Mouse (Mus musculus): ENCODE measurements around the gene Rhbdd1. TPM values are rescaled to one million over a fixed set of nuclear protein-coding genes. Genes with fewer than 3 reads are reported as not detected.
A peak's percentile ranks its signal among the peaks of the same experiment; 100 is the strongest.

The Rhbdd1 gene
- polyA plus RNA-seq, 1 experiment = 12.6 TPM

DNA sequence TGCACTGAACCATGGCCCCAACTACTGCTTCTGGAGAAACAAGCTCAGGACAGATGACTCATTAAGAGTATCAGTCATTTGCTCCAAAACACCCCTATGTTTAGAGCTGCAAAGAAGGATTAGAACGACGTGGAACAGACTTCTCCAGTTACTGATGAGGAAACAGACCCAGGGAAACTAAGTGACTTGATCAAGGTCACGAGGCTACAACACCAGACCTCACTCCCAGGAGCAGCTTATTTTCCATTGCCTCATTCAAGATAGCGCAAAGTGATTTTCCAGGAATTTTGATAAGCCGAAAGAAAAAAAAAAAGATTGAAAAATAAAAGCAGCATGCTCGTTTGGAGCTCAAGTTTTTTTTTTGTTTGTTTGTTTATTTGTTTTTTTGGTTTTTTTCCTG, 34.4 kb upstream of the Rhbdd1 start:
- no peaks in the 10 kb centered on the region for H3K27me3 ChIP-seq (ENCODE audit: control insufficient read depth, insufficient read depth, insufficient read length)
- TF ChIP-seq CEBPB (IDR thresholded peaks at IDR 0.05; ENCODE audit: low read depth) = no peak
- no peak for TF ChIP-seq MYOD1 (IDR thresholded peaks at IDR 0.05; ENCODE audit: control insufficient read depth, insufficient read length, low read depth)
- no peak for TF ChIP-seq FOSL1 (IDR thresholded peaks at IDR 0.05; ENCODE audit: insufficient read depth, low read length, poor library complexity, severe bottlenecking)
- TF ChIP-seq CTCF (IDR thresholded peaks at IDR 0.05; ENCODE audit: control insufficient read depth, insufficient read depth, insufficient read length) = no peak
- no peak for TF ChIP-seq MAX (IDR thresholded peaks at IDR 0.05)
- no peak for TF ChIP-seq MYOG (IDR thresholded peaks at IDR 0.05; ENCODE audit: control insufficient read depth, extremely low read depth, insufficient read length)
- no peak for TF ChIP-seq USF1 (IDR thresholded peaks at IDR 0.05; ENCODE audit: low read depth)
- H3K4me3 ChIP-seq (ENCODE audit: insufficient read depth, poor library complexity, severe bottlenecking) = no peak overlapping the region
- peaks cover 100% of the 10 kb centered on the region for H3K79me2 ChIP-seq (ENCODE audit: control insufficient read depth, insufficient read depth)
- no peak overlapping the region for H3ac ChIP-seq (ENCODE audit: control insufficient read depth, insufficient read length, low read depth)
- H3K36me3 ChIP-seq (ENCODE audit: control insufficient read depth, insufficient read depth) = peaks cover 65% of the 10 kb centered on the region
- H3K79me3 ChIP-seq (ENCODE audit: low read depth) = peaks cover 94% of the 10 kb centered on the region

DNA sequence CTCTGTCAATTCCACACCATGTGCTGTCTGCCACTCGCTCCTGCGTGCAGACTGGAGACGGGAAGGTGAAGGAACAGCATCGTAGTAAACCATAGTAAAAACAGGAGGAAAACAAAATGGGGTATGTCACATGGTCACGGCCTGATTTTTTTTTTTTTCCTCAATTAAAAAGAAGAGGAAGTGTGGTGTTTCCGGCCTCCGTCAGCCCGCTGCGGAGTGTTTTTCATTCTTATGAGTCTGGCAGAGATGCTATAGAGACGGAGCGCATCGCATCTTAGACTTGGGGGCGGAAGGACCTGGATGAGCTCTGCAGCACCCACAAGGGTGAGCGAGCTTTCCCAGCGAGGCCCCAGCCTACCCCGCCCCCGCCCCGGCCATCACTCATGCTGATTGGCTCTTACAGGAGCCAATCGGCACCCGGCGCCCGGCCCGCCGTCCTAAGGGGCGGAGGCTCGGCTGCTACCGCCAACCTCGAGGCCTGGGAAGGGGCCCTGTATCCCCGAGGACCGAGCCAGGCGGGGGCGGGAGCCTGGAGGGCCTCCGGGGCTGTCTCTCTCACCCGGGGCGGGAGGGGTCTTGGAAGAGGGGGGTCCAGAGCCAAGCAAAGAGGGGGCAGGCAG, 33.1 kb upstream of the Rhbdd1 start:
- Histone ChIP-seq H3K27me3 (ENCODE audit: control insufficient read depth, insufficient read depth, insufficient read length) (no peaks in the 10 kb centered on the region), H3K79me2 (ENCODE audit: control insufficient read depth, insufficient read depth) (peaks cover 100% of the 10 kb centered on the region), H3K4me3 (ENCODE audit: insufficient read depth, poor library complexity, severe bottlenecking) (peak overlapping the region; percentile 74), H3K79me3 (ENCODE audit: low read depth) (peaks cover 94% of the 10 kb centered on the region), H3ac (ENCODE audit: control insufficient read depth, insufficient read length, low read depth) (peak overlapping the region; percentile 80), H3K36me3 (ENCODE audit: control insufficient read depth, insufficient read depth) (peaks cover 66% of the 10 kb centered on the region)
- TF ChIP-seq USF1 (IDR thresholded peaks at IDR 0.05; ENCODE audit: low read depth) (peak; percentile 54), CEBPB (IDR thresholded peaks at IDR 0.05; ENCODE audit: low read depth) (no peak), MYOD1 (IDR thresholded peaks at IDR 0.05; ENCODE audit: control insufficient read depth, insufficient read length, low read depth) (no peak)

DNA sequence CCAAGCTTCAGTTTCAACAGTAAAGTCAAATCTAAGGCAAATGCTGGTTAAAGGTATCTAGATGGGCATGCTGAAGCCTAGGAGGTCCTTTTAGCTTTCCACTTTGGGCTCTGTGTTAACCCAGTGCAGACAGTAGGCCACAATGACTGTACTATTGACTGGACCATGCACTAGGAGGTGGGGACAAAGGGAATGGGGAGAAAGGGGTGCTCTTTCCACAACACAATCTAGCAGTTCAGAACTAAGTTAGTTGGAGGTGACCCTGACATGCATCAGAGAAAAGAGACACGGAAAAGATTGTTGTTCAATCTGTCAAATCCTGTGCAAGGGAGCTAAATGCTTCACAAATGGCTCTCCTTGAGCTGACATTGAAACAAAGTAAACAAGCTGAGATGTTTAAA, 32.4 kb upstream of the Rhbdd1 start:
- Histone ChIP-seq H3K4me3 (ENCODE audit: insufficient read depth, poor library complexity, severe bottlenecking) (peak overlapping the region; percentile 74), H3K27me3 (ENCODE audit: control insufficient read depth, insufficient read depth, insufficient read length) (no peaks in the 10 kb centered on the region), H3K36me3 (ENCODE audit: control insufficient read depth, insufficient read depth) (peaks cover 62% of the 10 kb centered on the region), H3K79me3 (ENCODE audit: low read depth) (peaks cover 94% of the 10 kb centered on the region), H3ac (ENCODE audit: control insufficient read depth, insufficient read length, low read depth) (peak overlapping the region; percentile 59), H3K79me2 (ENCODE audit: control insufficient read depth, insufficient read depth) (peaks cover 100% of the 10 kb centered on the region)
- TF ChIP-seq MYOD1 (IDR thresholded peaks at IDR 0.05; ENCODE audit: control insufficient read depth, insufficient read length, low read depth) (no peak), CTCF (IDR thresholded peaks at IDR 0.05; ENCODE audit: control insufficient read depth, insufficient read depth, insufficient read length) (no peak), CEBPB (IDR thresholded peaks at IDR 0.05; ENCODE audit: low read depth) (no peak), MYOG (IDR thresholded peaks at IDR 0.05; ENCODE audit: control insufficient read depth, extremely low read depth, insufficient read length) (no peak), MAX (IDR thresholded peaks at IDR 0.05) (no peak), USF1 (IDR thresholded peaks at IDR 0.05; ENCODE audit: low read depth) (no peak), FOSL1 (IDR thresholded peaks at IDR 0.05; ENCODE audit: insufficient read depth, low read length, poor library complexity, severe bottlenecking) (no peak)

DNA sequence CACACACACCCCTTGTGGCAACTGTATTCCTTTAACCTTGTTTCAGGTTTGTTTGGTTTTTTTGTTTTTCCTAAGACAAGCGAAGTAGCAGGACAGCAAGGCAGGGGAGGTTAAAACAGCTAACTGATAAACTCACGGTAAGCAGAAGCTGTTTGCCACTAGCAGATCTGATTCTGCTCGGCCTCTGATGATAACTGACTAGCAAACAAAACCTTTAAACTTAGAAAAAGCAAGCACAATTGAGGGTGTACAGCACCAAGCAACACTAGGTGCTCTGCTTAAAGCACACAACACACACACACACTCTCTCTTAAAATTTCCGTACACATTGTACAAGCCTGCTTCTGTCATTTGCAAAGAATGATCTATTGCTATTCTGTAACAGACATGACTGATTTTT, 31.8 kb upstream of the Rhbdd1 start:
- peak overlapping the region; percentile 74 for H3K4me3 ChIP-seq (ENCODE audit: insufficient read depth, poor library complexity, severe bottlenecking)
- peaks cover 57% of the 10 kb centered on the region for H3K36me3 ChIP-seq (ENCODE audit: control insufficient read depth, insufficient read depth)
- H3K27me3 ChIP-seq (ENCODE audit: control insufficient read depth, insufficient read depth, insufficient read length) = no peaks in the 10 kb centered on the region
- H3ac ChIP-seq (ENCODE audit: control insufficient read depth, insufficient read length, low read depth) = peak overlapping the region; percentile 34
- TF ChIP-seq MAX (IDR thresholded peaks at IDR 0.05) (no peak), CEBPB (IDR thresholded peaks at IDR 0.05; ENCODE audit: low read depth) (no peak), MYOD1 (IDR thresholded peaks at IDR 0.05; ENCODE audit: control insufficient read depth, insufficient read length, low read depth) (no peak), FOSL1 (IDR thresholded peaks at IDR 0.05; ENCODE audit: insufficient read depth, low read length, poor library complexity, severe bottlenecking) (no peak), CTCF (IDR thresholded peaks at IDR 0.05; ENCODE audit: control insufficient read depth, insufficient read depth, insufficient read length) (no peak)
- peaks cover 100% of the 10 kb centered on the region for H3K79me2 ChIP-seq (ENCODE audit: control insufficient read depth, insufficient read depth)
- peaks cover 94% of the 10 kb centered on the region for H3K79me3 ChIP-seq (ENCODE audit: low read depth)

DNA sequence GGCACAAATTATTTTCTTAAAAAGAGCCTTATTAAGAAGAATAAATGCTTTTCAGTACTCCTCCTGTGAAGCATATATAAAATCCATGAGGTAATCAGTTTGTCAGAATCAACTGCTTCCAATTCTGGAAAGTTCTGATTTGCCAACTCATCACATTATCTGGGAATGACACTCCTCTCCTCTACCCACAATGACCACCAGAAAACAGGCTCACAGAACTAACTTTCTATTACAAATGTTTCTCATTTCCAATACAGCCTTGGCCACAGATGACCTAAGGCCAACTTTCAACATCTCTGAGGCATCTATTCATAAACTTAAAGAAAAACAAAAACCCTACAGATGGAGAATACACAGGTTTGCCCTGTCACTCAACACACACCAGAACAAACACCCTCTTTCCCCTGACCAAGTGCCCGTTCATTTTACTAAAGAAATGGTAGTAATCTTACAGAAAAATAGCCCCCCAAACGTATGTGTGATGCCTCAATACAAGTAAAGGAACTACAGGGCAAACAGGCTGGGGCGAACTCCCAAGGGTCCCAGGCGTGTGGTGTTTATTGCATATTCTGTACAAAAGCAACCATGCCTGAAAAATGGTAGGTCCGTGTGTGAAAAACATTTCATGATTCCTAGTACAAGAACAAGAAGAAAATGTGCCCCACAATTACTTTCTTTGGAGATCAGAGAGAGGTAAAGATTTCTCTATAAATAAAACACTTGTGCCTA, 30.6 kb upstream of the Rhbdd1 start:
- Histone ChIP-seq H3K4me3 (ENCODE audit: insufficient read depth, poor library complexity, severe bottlenecking) (peak overlapping the region; percentile 74), H3K36me3 (ENCODE audit: control insufficient read depth, insufficient read depth) (peaks cover 50% of the 10 kb centered on the region), H3K79me3 (ENCODE audit: low read depth) (peaks cover 93% of the 10 kb centered on the region), H3K79me2 (ENCODE audit: control insufficient read depth, insufficient read depth) (peaks cover 100% of the 10 kb centered on the region), H3K27me3 (ENCODE audit: control insufficient read depth, insufficient read depth, insufficient read length) (no peaks in the 10 kb centered on the region), H3ac (ENCODE audit: control insufficient read depth, insufficient read length, low read depth) (peak overlapping the region; percentile 8)
- no peak for TF ChIP-seq CEBPB (IDR thresholded peaks at IDR 0.05; ENCODE audit: low read depth)
- no peak for TF ChIP-seq MYOG (IDR thresholded peaks at IDR 0.05; ENCODE audit: control insufficient read depth, extremely low read depth, insufficient read length)
- TF ChIP-seq CTCF (IDR thresholded peaks at IDR 0.05; ENCODE audit: control insufficient read depth, insufficient read depth, insufficient read length) = no peak
- no peak for TF ChIP-seq MYOD1 (IDR thresholded peaks at IDR 0.05; ENCODE audit: control insufficient read depth, insufficient read length, low read depth)
- no peak for TF ChIP-seq FOSL1 (IDR thresholded peaks at IDR 0.05; ENCODE audit: insufficient read depth, low read length, poor library complexity, severe bottlenecking)

Measured in C2C12 (cell line).